Mouse (Mus musculus) CD8-positive naive resting alpha-beta T cell, adult 57 days (primary cell): ENCODE results near the gene Cct6b. TPM values are rescaled to one million over a fixed set of nuclear protein-coding genes. Genes with fewer than 3 reads are reported as not detected.

Experiments used
- total RNA-seq: library from RNA; stranded (reverse); gene quantifications from one replicate; pipeline ENCODE4 v1.2.4, GENCODE M21; 2023

The Cct6b gene
- total RNA-seq, result 0.77 TPM

GRCm38 (mm10) chr11:82763742-82764437, at the start of gene Cct6b, which contains the start of gene Zfp830:
Cct6b (minus strand) TSS chr11:82764321.
Zfp830 (plus strand) TSS chr11:82764345.

GRCm38 (mm10) chr11:82780983-82781903, 17.1 kb upstream of the Cct6b start, which contains the start of gene Lig3:
Lig3 (plus strand) TSS chr11:82781108.

Other genes starting within 250 kb of the Cct6b start
- 34.8 TPM for gene Zfp830, start within 50 bp of the Cct6b start, total RNA-seq
- gene Lig3, start 16.8 kb upstream of the Cct6b start, total RNA-seq, result 42.7 TPM
- 18.6 TPM for gene Rffl, start 106.9 kb upstream of the Cct6b start, total RNA-seq
- gene Rad51d, start 126.3 kb upstream of the Cct6b start, total RNA-seq, result 18.7 TPM
- not detected for gene Fndc8, start 127.8 kb upstream of the Cct6b start, total RNA-seq
- 103 TPM for gene Nle1, start 144.1 kb upstream of the Cct6b start, total RNA-seq
- not detected for gene Unc45b, start 146.2 kb upstream of the Cct6b start, total RNA-seq
- gene Slfn5, start 187.0 kb upstream of the Cct6b start, total RNA-seq, result 40.9 TPM
- 18.4 TPM for gene Slfn9, start 227.5 kb upstream of the Cct6b start, total RNA-seq